Mouse (Mus musculus) regulatory T cell (primary cell): ENCODE results near the gene Pitpnm1.
"Not testable (repeated sequence)": the region's sequence is repeated elsewhere in the genome, so short reads cannot be mapped to it uniquely, and the experiment has no call there.

Experiments used
- in situ Hi-C: fragments of 300-600 bp; cut with MboI, MseI; formaldehyde crosslinking; loops from one replicate; pipeline ENCODE4 v1.15.1; 2025; ENCODE audit warnings: high pct_unique_total_duplicates

The Pitpnm1 gene

GRCm38 (mm10) chr19:4099837-4100717 lies at the start of gene Pitpnm1:
Pitpnm1 (plus strand) TSS chr19:4099998.
- in situ Hi-C loops, result no loop called here

GRCm38 (mm10) chr19:4051016-4051415 lies 48.8 kb upstream of the Pitpnm1 start:
- in situ Hi-C loops, result no loop called here

- in situ Hi-C loops, result no loop called here
These were observed 47.9 kb upstream of the Pitpnm1 start for GRCm38 (mm10) chr19:4051741-4052515.

- in situ Hi-C loops, result no loop called here
These were observed 47.2 kb upstream of the Pitpnm1 start for GRCm38 (mm10) chr19:4052516-4053030.

GRCm38 (mm10) chr19:4054613-4055012 lies 45.2 kb upstream of the Pitpnm1 start:
- in situ Hi-C loops, result loop anchor here (5.0 kb wide), 1 partner anchor 38 kb away; no protein-coding TSS in a partner anchor

GRCm38 (mm10) chr19:4055216-4055946 lies 44.4 kb upstream of the Pitpnm1 start:
- in situ Hi-C loops, result loop anchor here (5.0 kb wide), 1 partner anchor 37 kb away; no protein-coding TSS in a partner anchor

- in situ Hi-C loops, result loop anchor here (5.0 kb wide), 1 partner anchor 36 kb away; no protein-coding TSS in a partner anchor
These were observed 43.7 kb upstream of the Pitpnm1 start for GRCm38 (mm10) chr19:4055947-4056693.

- in situ Hi-C loops, result loop anchor here (5.0 kb wide), 1 partner anchor 36 kb away; no protein-coding TSS in a partner anchor
These were observed 43.1 kb upstream of the Pitpnm1 start for GRCm38 (mm10) chr19:4056727-4057126.

GRCm38 (mm10) chr19:4057389-4057788 lies 42.4 kb upstream of the Pitpnm1 start:
- in situ Hi-C loops, result loop anchor here (5.0 kb wide), 1 partner anchor 35 kb away; no protein-coding TSS in a partner anchor

- in situ Hi-C loops, result loop anchor here (5.0 kb wide), 1 partner anchor 34 kb away; no protein-coding TSS in a partner anchor
These were observed 41.8 kb upstream of the Pitpnm1 start for GRCm38 (mm10) chr19:4057962-4058361.

GRCm38 (mm10) chr19:4058581-4058980 lies 41.2 kb upstream of the Pitpnm1 start:
- in situ Hi-C loops, result loop anchor here (5.0 kb wide), 1 partner anchor 34 kb away; no protein-coding TSS in a partner anchor

- in situ Hi-C loops, result loop anchor here (5.0 kb wide), 1 partner anchor 33 kb away; no protein-coding TSS in a partner anchor
These were observed 40.6 kb upstream of the Pitpnm1 start, which contains the start of gene Gstp3 for GRCm38 (mm10) chr19:4059069-4059740. Gstp3 (minus strand) TSS chr19:4059569.

GRCm38 (mm10) chr19:4060044-4060898 lies 39.5 kb upstream of the Pitpnm1 start:
- in situ Hi-C loops, result not testable (repeated sequence)

- in situ Hi-C loops, result no loop called here
These were observed 38.8 kb upstream of the Pitpnm1 start for GRCm38 (mm10) chr19:4060899-4061465.

GRCm38 (mm10) chr19:4063357-4063756 lies 36.4 kb upstream of the Pitpnm1 start:
- in situ Hi-C loops, result not testable (repeated sequence)

- in situ Hi-C loops, result not testable (repeated sequence)
These were observed 35.3 kb upstream of the Pitpnm1 start for GRCm38 (mm10) chr19:4064501-4064900.

- in situ Hi-C loops, result no loop called here
These were observed 33.5 kb upstream of the Pitpnm1 start for GRCm38 (mm10) chr19:4066280-4066679.

GRCm38 (mm10) chr19:4066877-4067276 lies 32.9 kb upstream of the Pitpnm1 start:
- in situ Hi-C loops, result no loop called here
